Mouse (Mus musculus): ENCODE measurements around the gene Crebrf.

Gene Crebrf

DNA sequence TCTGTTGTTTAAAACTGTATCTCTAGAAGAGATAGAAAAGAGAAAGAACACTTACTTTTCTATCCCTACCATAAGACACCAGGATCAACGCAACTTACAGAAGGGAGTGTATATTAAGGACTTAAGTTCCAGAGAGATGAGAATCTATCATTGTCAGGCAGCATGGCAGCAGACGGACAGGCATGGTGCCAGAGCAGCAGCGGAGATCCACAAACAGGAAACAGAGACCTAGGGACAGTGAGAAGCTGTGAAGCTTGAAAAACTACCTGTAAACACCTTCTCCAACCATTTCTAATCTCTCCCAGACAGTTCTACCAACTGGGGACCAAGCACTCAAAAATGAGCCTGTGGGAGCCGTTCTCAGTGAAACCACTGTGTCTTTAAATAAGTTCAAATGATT lies 11.8 kb upstream of the Crebrf start:
- no peak for DNase-seq (ENCODE audit: low read depth in 2 of 2, low spot score in 2 of 2)

GRCm38 (mm10) chr17:26705463-26706359 lies 9.7 kb upstream of the Crebrf start:
- DNase-seq (ENCODE audit: low read depth in 2 of 2, low spot score in 2 of 2) = no peak

- DNase-seq (ENCODE audit: low read depth in 2 of 2, low spot score in 2 of 2) = no peak
Observed at GRCm38 (mm10) chr17:26707066-26707465, 8.4 kb upstream of the Crebrf start.

DNA sequence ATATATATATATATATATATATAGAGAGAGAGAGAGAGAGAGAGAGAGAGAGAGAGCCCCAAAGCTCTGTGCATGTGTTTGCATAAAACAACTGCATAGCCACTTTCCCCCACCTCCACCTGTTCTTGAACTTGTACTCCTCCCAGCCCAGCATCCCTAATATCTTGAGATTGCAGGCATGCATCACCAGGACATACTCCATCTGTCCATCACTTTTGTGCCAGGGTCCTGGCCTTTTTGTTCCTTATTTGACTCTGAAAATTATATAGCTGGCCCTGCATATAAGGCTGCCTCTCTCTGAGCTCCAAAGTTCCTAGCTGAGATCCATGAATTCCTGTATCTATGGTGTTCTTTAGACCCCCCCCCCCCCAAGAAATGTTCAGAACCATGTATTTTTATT lies 7.0 kb upstream of the Crebrf start:
- no peak for DNase-seq (ENCODE audit: low read depth in 2 of 2, low spot score in 2 of 2)

- DNase-seq (ENCODE audit: low read depth in 2 of 2, low spot score in 2 of 2) = no peak
Observed at GRCm38 (mm10) chr17:26708993-26709590, 6.4 kb upstream of the Crebrf start.

DNA sequence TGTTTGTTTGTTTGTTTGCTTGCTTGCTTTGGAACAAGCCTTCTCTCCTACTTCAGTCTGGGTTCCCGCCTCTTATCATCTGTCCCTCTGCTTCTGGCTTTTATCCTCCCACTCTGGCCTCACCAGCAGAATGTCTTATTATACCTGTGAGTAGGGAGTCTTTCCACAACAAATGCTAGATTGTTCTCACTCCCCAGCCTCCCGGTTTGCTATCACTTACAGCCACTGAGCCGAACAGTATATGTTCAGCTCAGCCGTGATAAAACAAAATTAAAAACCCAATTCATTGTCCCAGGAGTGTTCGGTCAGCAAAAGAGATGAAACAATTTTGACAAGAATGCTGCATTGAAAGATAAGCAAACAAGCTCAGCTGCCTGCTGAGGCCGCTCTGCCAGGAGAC lies 5.4 kb upstream of the Crebrf start:
- DNase-seq (ENCODE audit: low read depth in 2 of 2, low spot score in 2 of 2) = no peak

DNA sequence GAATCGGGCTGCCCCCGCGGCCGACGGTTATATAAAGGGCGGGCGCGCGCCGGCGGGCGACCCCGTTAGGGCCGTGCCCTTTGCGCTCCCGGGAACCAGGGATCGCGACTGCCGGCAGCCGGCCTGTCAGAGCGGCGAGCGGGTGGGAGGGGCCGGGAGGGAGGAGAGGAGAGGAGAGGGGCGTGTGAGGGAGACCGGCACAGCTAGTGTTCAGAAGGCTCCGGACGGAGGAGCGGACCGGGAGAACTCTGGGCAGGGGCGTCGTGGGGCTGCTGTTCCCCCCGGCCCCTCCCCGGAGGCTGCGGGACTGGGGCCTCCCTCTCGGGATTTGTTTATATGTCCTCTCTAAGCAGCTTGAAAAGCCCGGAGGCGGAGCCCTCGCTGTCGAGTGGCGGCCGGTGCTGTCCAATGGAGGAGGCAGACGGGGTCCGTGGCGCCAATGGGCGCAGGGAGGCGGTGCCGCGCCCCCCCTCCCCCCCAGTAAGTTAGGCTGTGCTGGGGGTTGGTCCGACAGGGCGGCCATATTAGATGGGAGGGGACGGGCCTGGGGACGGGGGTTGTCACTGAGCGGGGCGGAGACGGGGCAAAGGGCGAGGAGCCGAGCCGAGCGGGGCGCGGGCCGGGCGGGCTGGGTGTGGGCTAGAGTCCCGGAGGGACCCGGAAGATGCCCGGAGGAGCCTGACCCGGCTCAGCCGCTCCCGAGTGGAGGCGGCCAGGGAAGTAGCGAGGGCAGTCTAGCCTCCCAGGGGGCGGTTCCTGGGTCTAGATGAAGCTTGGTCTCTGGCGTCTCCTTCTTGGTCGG lies 667 bp downstream of the Crebrf start:
- DNase-seq (ENCODE audit: low read depth in 2 of 2, low spot score in 2 of 2) = peak; percentile 94 to 95

- DNase-seq (ENCODE audit: low read depth in 2 of 2, low spot score in 2 of 2) = no peak
Observed at GRCm38 (mm10) chr17:26717868-26718267, 2.4 kb downstream of the Crebrf start.

GRCm38 (mm10) chr17:26719405-26719804 lies 4.0 kb downstream of the Crebrf start:
- DNase-seq (ENCODE audit: low read depth in 2 of 2, low spot score in 2 of 2) = no peak

- DNase-seq (ENCODE audit: low read depth in 2 of 2, low spot score in 2 of 2) = no peak
Observed at GRCm38 (mm10) chr17:26721802-26722201, 6.4 kb downstream of the Crebrf start.

DNA sequence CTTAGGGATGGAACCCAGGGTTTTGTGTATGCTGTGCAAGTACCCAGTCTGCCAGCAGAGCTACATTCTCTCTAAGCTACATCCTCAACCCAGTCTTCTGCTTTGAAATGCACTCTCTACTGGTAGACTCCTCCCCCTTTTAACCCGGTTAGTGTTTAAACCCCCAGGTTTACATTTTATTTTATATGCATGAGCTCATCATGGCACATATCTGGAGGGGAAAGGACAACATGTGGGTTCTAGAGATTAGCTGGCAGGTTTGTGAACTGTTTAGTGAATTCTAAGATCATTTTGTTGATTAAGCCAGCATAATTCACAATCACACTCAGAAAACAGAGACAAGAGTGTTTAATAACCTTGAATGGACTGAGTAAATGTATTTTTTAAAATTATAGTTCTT lies 9.3 kb downstream of the Crebrf start:
- no peak for DNase-seq (ENCODE audit: low read depth in 2 of 2, low spot score in 2 of 2)

DNA sequence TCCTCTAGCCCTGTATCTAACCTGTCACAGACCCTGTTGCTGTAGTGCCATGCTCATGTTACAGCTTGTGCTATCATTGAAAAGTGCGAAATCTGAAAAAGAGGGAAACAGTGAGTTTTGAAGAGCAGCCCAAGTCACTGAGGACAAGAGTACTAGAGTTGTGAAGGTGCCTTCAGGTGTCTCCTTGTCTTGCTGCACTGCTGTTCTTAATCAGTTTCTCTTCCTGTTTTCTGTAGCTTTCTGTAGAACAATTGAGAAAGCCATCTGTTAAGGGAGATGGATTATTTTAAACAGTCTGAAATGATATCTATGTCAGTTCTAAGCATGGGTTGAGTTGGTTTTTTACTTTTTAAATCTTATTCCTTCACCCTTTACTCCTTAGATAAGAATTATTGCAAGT lies 11.2 kb downstream of the Crebrf start:
- DNase-seq (ENCODE audit: low read depth in 2 of 2, low spot score in 2 of 2) = no peak

- no peak for DNase-seq (ENCODE audit: low read depth in 2 of 2, low spot score in 2 of 2)
Observed at GRCm38 (mm10) chr17:26727110-26727755, 11.8 kb downstream of the Crebrf start.

- DNase-seq (ENCODE audit: low read depth in 2 of 2, low spot score in 2 of 2) = no peak
Observed at GRCm38 (mm10) chr17:26742581-26742980, 27.1 kb downstream of the Crebrf start.

- DNase-seq (ENCODE audit: low read depth in 2 of 2, low spot score in 2 of 2) = no peak
Observed at GRCm38 (mm10) chr17:26743294-26743693, 27.8 kb downstream of the Crebrf start.

DNA sequence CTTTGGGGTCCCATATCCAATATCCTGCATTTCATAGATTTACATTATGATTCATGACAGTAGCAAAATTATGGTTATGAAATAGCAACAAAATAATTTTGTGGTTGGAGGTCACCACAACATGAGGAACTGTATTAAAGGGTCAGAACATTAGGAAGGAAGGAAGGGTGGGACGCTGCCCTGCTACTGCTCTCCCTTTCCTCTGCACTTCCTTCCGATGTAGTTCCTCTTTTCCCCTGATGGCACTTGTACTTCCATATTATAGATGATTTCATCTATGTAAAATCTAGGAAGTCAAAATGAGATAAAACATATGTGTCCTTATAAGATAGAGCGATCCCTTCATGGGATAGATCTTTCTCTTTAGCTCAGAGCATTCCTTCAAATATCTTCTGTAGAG lies 34.5 kb downstream of the Crebrf start:
- no peak for DNase-seq (ENCODE audit: low read depth in 2 of 2, low spot score in 2 of 2)

DNA sequence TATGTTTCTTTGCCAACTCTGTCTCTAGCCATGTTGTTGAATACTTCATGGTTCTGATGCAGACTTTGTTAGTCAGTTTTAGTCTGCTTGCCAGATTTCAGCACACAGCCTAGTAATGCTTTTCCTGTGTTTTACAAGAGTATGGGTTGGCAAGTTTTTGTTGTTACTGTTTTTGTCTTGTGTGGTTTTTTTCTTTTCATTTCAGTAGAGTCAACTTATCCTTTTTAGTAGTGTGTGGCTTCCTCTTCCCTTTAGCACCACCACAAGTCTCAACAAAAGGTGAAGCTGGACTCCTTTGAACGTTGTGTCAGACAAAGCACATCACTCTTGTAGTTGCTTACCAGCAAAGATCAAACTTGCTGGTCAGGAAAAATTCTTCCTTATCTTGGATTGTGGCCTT lies 36.8 kb downstream of the Crebrf start:
- peak; percentile 10 to 23 for DNase-seq (ENCODE audit: low read depth in 2 of 2, low spot score in 2 of 2)

GRCm38 (mm10) chr17:26753476-26753875 lies 38.0 kb downstream of the Crebrf start:
- no peak for DNase-seq (ENCODE audit: low read depth in 2 of 2, low spot score in 2 of 2)

GRCm38 (mm10) chr17:26767100-26767753 lies 51.8 kb downstream of the Crebrf start:
- DNase-seq (ENCODE audit: low read depth in 2 of 2, low spot score in 2 of 2) = no peak

DNA sequence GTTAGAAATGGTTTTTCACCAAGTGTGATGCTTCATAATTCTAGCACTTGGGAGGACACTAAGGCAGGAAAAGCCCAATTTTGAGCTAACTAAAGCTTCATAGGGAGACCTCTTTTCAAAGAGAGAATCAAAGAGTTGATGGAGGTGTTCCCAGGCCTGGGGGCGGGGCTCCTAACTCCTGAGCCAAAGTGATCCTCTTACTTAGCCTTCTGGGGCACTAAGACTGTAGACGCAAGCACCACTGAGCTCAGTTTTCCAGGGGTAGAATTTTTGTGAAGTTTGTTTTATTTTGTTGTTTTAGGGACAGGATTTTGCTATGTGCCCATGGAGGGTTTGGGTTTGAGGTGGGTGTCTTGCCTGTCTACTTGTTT lies 52.3 kb downstream of the Crebrf start:
- DNase-seq (ENCODE audit: low read depth in 2 of 2, low spot score in 2 of 2) = no peak

DNA sequence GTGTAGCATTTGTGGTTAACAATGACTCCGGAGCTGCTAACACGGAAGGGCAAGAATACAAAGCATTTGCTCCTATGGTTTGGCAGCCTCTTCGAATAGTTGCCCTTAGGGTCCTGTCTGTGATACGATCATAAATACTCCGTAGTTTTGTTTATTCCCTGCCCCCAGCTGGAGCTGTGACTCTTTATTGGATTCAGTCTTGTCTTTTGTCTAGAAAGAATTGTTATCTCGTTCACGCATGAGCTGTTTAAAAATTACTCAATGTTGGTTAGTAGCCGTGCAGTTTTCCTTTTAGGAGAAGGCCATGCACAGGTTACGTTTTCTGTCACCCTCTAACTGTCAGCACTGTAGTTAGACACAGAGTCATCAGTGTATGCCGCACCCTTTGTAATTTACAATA lies 60.8 kb downstream of the Crebrf start:
- DNase-seq (ENCODE audit: low read depth in 2 of 2, low spot score in 2 of 2) = no peak
